Mouse (Mus musculus): ENCODE results near the gene 2410015M20Rik. TPM values are rescaled to one million over a fixed set of nuclear protein-coding genes. Genes with fewer than 3 reads are reported as not detected.

2410015M20Rik gene
- 264 TPM for polyA plus RNA-seq (2017; shearing (Covaris generic))

DNA sequence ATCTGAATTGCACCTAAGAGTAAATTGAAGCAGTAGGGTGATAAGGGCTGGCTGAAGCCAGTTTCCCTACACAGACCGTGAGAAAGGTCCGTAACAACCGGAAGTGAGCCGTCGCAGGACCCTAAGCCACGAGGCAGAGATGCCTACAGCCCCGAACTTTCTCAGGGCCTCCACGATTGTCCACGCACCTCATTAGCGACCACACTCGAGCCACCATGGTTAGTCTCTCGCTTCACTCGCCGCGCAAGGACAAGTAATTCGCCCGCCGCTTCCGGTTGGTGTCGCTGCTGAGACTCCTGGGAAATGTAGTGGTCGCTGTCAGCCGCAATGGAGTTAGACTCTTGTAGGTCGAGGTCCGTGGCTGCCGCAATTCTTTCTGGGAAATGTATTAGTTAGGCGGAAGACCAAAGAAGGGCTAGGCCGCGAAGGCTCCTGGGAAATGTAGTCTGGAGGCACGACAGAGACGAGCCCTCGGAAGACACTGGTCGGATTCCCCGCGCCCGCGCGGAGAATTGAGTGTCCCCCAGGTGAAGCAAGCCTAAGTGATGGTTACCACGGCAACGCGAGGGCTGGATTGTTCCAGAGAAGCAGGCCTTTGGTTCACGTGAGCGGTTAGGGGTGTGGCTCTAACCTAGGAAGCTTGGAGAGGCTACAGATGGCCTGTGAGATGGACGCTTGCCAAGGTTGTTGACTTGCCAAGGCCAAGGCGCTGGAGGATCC lies at the start of gene 2410015M20Rik:
Gene 2410015M20Rik (minus strand): TSS at position 320 of the 720 bp plus-strand sequence.

GRCm38 (mm10) chr17:56627530-56628277 lies 18.1 kb upstream of the 2410015M20Rik start, which contains the start of gene Catsperd:
TSS of gene Catsperd (plus strand) at chr17:56628143.

GRCm38 (mm10) chr17:56626754-56627470 lies 17.3 kb upstream of the 2410015M20Rik start, which contains the start of gene Lonp1:
TSS of gene Lonp1 (minus strand) at chr17:56626887.

GRCm38 (mm10) chr17:56613236-56613844 lies 3.8 kb upstream of the 2410015M20Rik start, which contains the start of gene Rpl36:
TSS of gene Rpl36 (plus strand) at chr17:56613416.

GRCm38 (mm10) chr17:56584257-56585130 lies 25.1 kb downstream of the 2410015M20Rik start, which contains the start of the genes Safb2 and Safb:
TSS of gene Safb2 (minus strand) at chr17:56584585.
TSS of gene Safb (plus strand) at chr17:56584825.

Other genes starting within 250 kb of the 2410015M20Rik start
- gene Ptprs, start 133.3 kb downstream of the 2410015M20Rik start, polyA plus RNA-seq (2017; shearing (Covaris generic)) = 7.9 TPM
- not detected for gene Znrf4, start 97.3 kb downstream of the 2410015M20Rik start, polyA plus RNA-seq (2017; shearing (Covaris generic))
- gene Gm20219, start 55.4 kb downstream of the 2410015M20Rik start, polyA plus RNA-seq (2017; shearing (Covaris generic)) = 1.2 TPM
- 138 TPM for gene Safb2, start 25.2 kb downstream of the 2410015M20Rik start, polyA plus RNA-seq (2017; shearing (Covaris generic))
- gene Safb, start 24.9 kb downstream of the 2410015M20Rik start, polyA plus RNA-seq (2017; shearing (Covaris generic)) = 103 TPM
- 2,587 TPM for gene Rpl36, start 3.6 kb upstream of the 2410015M20Rik start, polyA plus RNA-seq (2017; shearing (Covaris generic))
- 8.6 TPM for gene Lonp1, start 17.1 kb upstream of the 2410015M20Rik start, polyA plus RNA-seq (2017; shearing (Covaris generic))
- 2.0 TPM for gene Catsperd, start 18.4 kb upstream of the 2410015M20Rik start, polyA plus RNA-seq (2017; shearing (Covaris generic))
- gene Ranbp3, start 63.5 kb upstream of the 2410015M20Rik start, polyA plus RNA-seq (2017; shearing (Covaris generic)) = 109 TPM
- gene Ndufa11, start 108.0 kb upstream of the 2410015M20Rik start, polyA plus RNA-seq (2017; shearing (Covaris generic)) = 307 TPM
- 6.8 TPM for gene Vmac, start 108.3 kb upstream of the 2410015M20Rik start, polyA plus RNA-seq (2017; shearing (Covaris generic))
- gene Nrtn, start 147.8 kb upstream of the 2410015M20Rik start, polyA plus RNA-seq (2017; shearing (Covaris generic)) = not detected
- gene Dus3l, start 155.0 kb upstream of the 2410015M20Rik start, polyA plus RNA-seq (2017; shearing (Covaris generic)) = 64.4 TPM
- gene Prr22, start 160.5 kb upstream of the 2410015M20Rik start, polyA plus RNA-seq (2017; shearing (Covaris generic)) = 1.6 TPM
- gene Rfx2, start 221.2 kb upstream of the 2410015M20Rik start, polyA plus RNA-seq (2017; shearing (Covaris generic)) = 1.0 TPM